Comparison of ENCODE assay signal across 7 mouse cellular contexts in the genomic region with DNA sequence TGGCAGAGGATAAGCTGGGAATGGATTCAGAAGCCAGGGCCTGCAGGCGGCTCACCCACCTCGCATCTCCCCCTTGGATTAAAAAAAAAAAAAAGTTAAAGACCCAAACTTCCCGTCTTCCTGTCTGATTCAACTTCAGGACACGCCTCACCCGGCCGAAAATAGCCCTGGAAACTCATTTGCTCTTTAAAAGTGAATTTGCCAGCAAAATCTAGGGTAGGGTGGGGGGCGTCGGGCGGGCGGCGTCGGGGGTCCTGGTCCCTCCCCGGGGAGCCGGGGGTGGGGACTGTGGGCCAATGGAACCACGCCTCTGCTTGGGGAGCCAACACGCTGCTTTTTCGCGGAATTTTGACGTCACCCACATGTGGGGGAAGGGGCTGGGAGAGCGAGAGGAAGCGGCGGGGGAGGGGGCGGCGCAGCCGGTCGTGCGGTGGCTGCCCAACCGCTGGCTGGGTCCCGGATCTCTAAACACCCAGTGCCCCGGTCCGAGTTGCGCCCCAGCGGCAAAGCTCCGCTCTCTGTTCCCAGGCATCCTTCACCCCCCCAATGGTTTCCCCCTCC. TPM values are rescaled to one million over a fixed set of nuclear protein-coding genes. Genes with fewer than 3 reads are reported as not detected.
DNase-seq lines count a peak whose midpoint lies in the region; ATAC-seq and TF ChIP-seq lines count a peak whose summit lies in the region.

No protein-coding gene starts in this region.

- TF ChIP-seq POLR2A in MEL (IDR thresholded peaks at IDR 0.05; ENCODE audit: control insufficient read depth in 1 of 2, insufficient read depth in 1 of 2, low read depth in 1 of 2, low read length in 2 of 2, poor library complexity in 1 of 2) = no peak
- TF ChIP-seq POLR2A in bone marrow macrophage, adult 2 months (IDR thresholded peaks at IDR 0.05; ENCODE audit: borderline replicate concordance, low read depth, low read length) = no peak
- no peak for TF ChIP-seq POLR2A in small intestine, adult 2 months (IDR thresholded peaks at IDR 0.05; ENCODE audit: low read depth, low read length)

- peak; percentile 71 for DNase-seq in MEL (ENCODE audit: low read depth, low spot score)
- DNase-seq in heart, adult 8-10 months (ENCODE audit: low spot score) = peak; percentile 68
- DNase-seq in kidney, adult 18-20 months = peak; percentile 54
- no peak for DNase-seq in layer of hippocampus, postnatal 14 days (ENCODE audit: low spot score in 2 of 2)

- H3K4me3 ChIP-seq in MEL (ENCODE audit: control insufficient read depth in 1 of 2, insufficient read depth in 1 of 2, low read depth in 2 of 2, low read length in 2 of 2) = peak overlapping the region; percentile 40 to 63; a peak in 3 of 4 replicates
- H3K4me3 ChIP-seq in bone marrow macrophage, adult 2 months (ENCODE audit: insufficient read depth, low read length) = peak overlapping the region; percentile 13; the same call in 1 of the 2 replicates
- H3K4me3 ChIP-seq in lung, embryonic 16.5 days (ENCODE audit: low read length) = peak overlapping the region; percentile 81
- H3K4me3 ChIP-seq in small intestine, adult 2 months (ENCODE audit: low read depth, low read length) = peak overlapping the region; percentile 56

- H3K4me1 ChIP-seq in MEL (ENCODE audit: control insufficient read depth in 1 of 2, insufficient read depth in 2 of 2, low read length in 2 of 2) = peaks cover 0 to 10% of the 10 kb centered on the region in 2 experiments; a peak in 2 of 4 replicates
- H3K4me1 ChIP-seq in bone marrow macrophage, adult 2 months (ENCODE audit: control insufficient read depth, insufficient read depth, low read length) = peaks cover 4% of the 10 kb centered on the region; the same call in 1 of the 2 replicates
- peaks cover 33% of the 10 kb centered on the region for H3K4me1 ChIP-seq in lung, embryonic 16.5 days (replicated peaks; ENCODE audit: control insufficient read depth, insufficient read depth, low read length)
- H3K4me1 ChIP-seq in small intestine, adult 2 months (ENCODE audit: control insufficient read depth, insufficient read depth, insufficient read length, low read length) = peaks cover 26% of the 10 kb centered on the region

- peak overlapping the region; percentile 93 for H3K9ac ChIP-seq in MEL (ENCODE audit: control insufficient read depth, low read depth, low read length, poor library complexity, severe bottlenecking)
- peak overlapping the region; percentile 67 for H3K9ac ChIP-seq in lung, embryonic 16.5 days (ENCODE audit: low read length)

- ATAC-seq in lung, embryonic 16.5 days (ENCODE audit: low read depth) = peak; percentile 47

- H3K79me2 ChIP-seq in MEL (ENCODE audit: control insufficient read depth, insufficient read depth, low read length, poor library complexity) = peaks cover 13% of the 10 kb centered on the region

- peak overlapping the region; percentile 61 for H3K4me2 ChIP-seq in lung, embryonic 16.5 days (ENCODE audit: low read depth, low read length)

- H3K27me3 ChIP-seq in MEL (ENCODE audit: control insufficient read depth in 1 of 2, insufficient read depth in 2 of 2, low read length in 2 of 2) = peaks cover 14 to 25% of the 10 kb centered on the region in 2 experiments
- H3K27me3 ChIP-seq in lung, embryonic 16.5 days (ENCODE audit: control insufficient read depth, insufficient read depth, low read depth, low read length) = peaks cover 9% of the 10 kb centered on the region
- peaks cover 39% of the 10 kb centered on the region for H3K27me3 ChIP-seq in small intestine, adult 2 months (ENCODE audit: control insufficient read depth, insufficient read depth, low read length)

- under 1% methylated on average over 30 of the region's 34 CpGs for WGBS in lung, embryonic 16.5 days
- 2% methylated on average over 34 of the region's 34 CpGs for WGBS in small intestine, adult 2 months

- TF ChIP-seq RAD21 in MEL (IDR thresholded peaks at IDR 0.05; ENCODE audit: low read depth, low read length) = no peak

- no peaks in the 10 kb centered on the region; a peak in 1 of 4 replicates for H3K36me3 ChIP-seq in MEL (ENCODE audit: control insufficient read depth in 1 of 2, insufficient read depth in 2 of 2, low read length in 2 of 2)
- H3K36me3 ChIP-seq in lung, embryonic 16.5 days (ENCODE audit: control insufficient read depth, insufficient read depth, low read length) = no peaks in the 10 kb centered on the region
- H3K36me3 ChIP-seq in small intestine, adult 2 months (ENCODE audit: control insufficient read depth, insufficient read depth, low read length) = no peaks in the 10 kb centered on the region

- no peak for TF ChIP-seq CTCF in MEL (IDR thresholded peaks at IDR 0.05 in 2 of 3, conservative IDR thresholded peaks at IDR 0.05 in 1 of 3; ENCODE audit: control insufficient read depth in 1 of 3, insufficient read depth in 1 of 3, low read depth in 2 of 3, low read length in 3 of 3, poor library complexity in 1 of 3, severe bottlenecking in 1 of 3)
- no peak for TF ChIP-seq CTCF in bone marrow macrophage, adult 2 months (IDR thresholded peaks at IDR 0.05; ENCODE audit: low read depth, low read length)
- no peak for TF ChIP-seq CTCF in small intestine, adult 2 months (IDR thresholded peaks at IDR 0.05; ENCODE audit: extremely low read depth, insufficient read length, insufficient replicate concordance, low read depth, low read length)

- no peak overlapping the region for H3K27ac ChIP-seq in MEL (ENCODE audit: control insufficient read depth, low read depth, low read length)
- no peak overlapping the region for H3K27ac ChIP-seq in bone marrow macrophage, adult 2 months (ENCODE audit: insufficient read depth, low read depth, low read length)
- H3K27ac ChIP-seq in lung, embryonic 16.5 days (ENCODE audit: low read length) = peak overlapping the region; percentile 93
- peak overlapping the region; percentile 12; the same call in 1 of the 2 replicates for H3K27ac ChIP-seq in small intestine, adult 2 months (ENCODE audit: insufficient read depth, low read depth, low read length)

- H3K9me3 ChIP-seq in MEL (replicated peaks; ENCODE audit: insufficient read depth, low read length) = no peaks in the 10 kb centered on the region
- no peaks in the 10 kb centered on the region for H3K9me3 ChIP-seq in lung, embryonic 16.5 days (ENCODE audit: control insufficient read depth, low read length)

- no peak for TF ChIP-seq EP300 in MEL (IDR thresholded peaks at IDR 0.05; ENCODE audit: low read depth in 1 of 2, low read length in 2 of 2)

TF ChIP-seq in MEL, 35 proteins besides CTCF, POLR2A, EP300 and RAD21 (continues in another document):
- TF ChIP-seq ZMIZ1 (IDR thresholded peaks at IDR 0.05; ENCODE audit: low read depth, low read length) (no peak), UBTF (IDR thresholded peaks at IDR 0.05; ENCODE audit: borderline replicate concordance, insufficient read depth, low read depth, low read length) (no peak), ZKSCAN1 (IDR thresholded peaks at IDR 0.05; ENCODE audit: low read depth, low read length) (no peak), SIN3A (IDR thresholded peaks at IDR 0.05; ENCODE audit: low read length) (peak; percentile 97), GATA1 (IDR thresholded peaks at IDR 0.05; ENCODE audit: low read depth, low read length) (no peak), MEF2A (IDR thresholded peaks at IDR 0.05; ENCODE audit: extremely low read depth, insufficient replicate concordance, low read depth, low read length, poor library complexity, severe bottlenecking) (no peak), ZNF384 (IDR thresholded peaks at IDR 0.05; ENCODE audit: low read depth, low read length) (peak; percentile 83), E2F4 (IDR thresholded peaks at IDR 0.05; ENCODE audit: borderline replicate concordance, low read depth, low read length) (no peak), KAT2A (conservative IDR thresholded peaks at IDR 0.05; ENCODE audit: low read depth, low read length) (no peak), HCFC1 (IDR thresholded peaks at IDR 0.05; ENCODE audit: low read depth, low read length) (0 out of 2 replicates have a peak, but pooled peaks have one; percentile 29), ELF1 (IDR thresholded peaks at IDR 0.05; ENCODE audit: low read depth, low read length) (no peak), TAL1 (IDR thresholded peaks at IDR 0.05; ENCODE audit: low read length) (no peak), USF2 (IDR thresholded peaks at IDR 0.05; ENCODE audit: borderline replicate concordance in 1 of 2, insufficient read depth in 1 of 2, low read depth in 1 of 2, low read length in 2 of 2) (no peak), MAFK (IDR thresholded peaks at IDR 0.05; ENCODE audit: borderline replicate concordance, low read depth, low read length) (no peak), SMC3 (IDR thresholded peaks at IDR 0.05; ENCODE audit: low read depth, low read length) (no peak), ETS1 (IDR thresholded peaks at IDR 0.05; ENCODE audit: low read depth, low read length) (peak; percentile 54; the same call in 1 of the 2 replicates), USF1 (IDR thresholded peaks at IDR 0.05; ENCODE audit: low read depth, low read length) (peak; percentile 8; the same call in 1 of the 2 replicates), NRF1 (IDR thresholded peaks at IDR 0.05; ENCODE audit: insufficient read depth, low read depth, low read length, poor library complexity, severe bottlenecking) (no peak), MAX (IDR thresholded peaks at IDR 0.05; ENCODE audit: low read length) (peak; percentile 81), CHD2 (IDR thresholded peaks at IDR 0.05; ENCODE audit: low read length) (peak; percentile 11; the same call in 1 of the 2 replicates)

RNA-seq across cellular contexts. Expression of a gene that starts 2.8 kb away (rescaled TPM):
- total RNA-seq in MEL (2012; rRNA removed) = 62.3 and 67.3 TPM in 2 replicates
- polyA plus RNA-seq in MEL (2012; ENCODE audit: insufficient read depth in 1 of 2, insufficient read length in 2 of 2, low read depth in 1 of 2, low replicate concordance in 2 of 2, missing spikeins in 1 of 2) = 100 to 1,000 TPM; 198 to 407 TPM
- 1.3 and 1.7 TPM in 2 replicates for polyA plus RNA-seq in bone marrow macrophage, adult 2 months (2012; ENCODE audit: insufficient read depth, insufficient read length, missing spikeins)
- 100 to 1,000 TPM; 113 to 158 (median 137) TPM for total RNA-seq in heart, adult 8-10 months (2022)
- 458 and 500 TPM in 2 replicates for polyA plus RNA-seq in lung, embryonic 16.5 days (2015; fragmentation: Nextera tagmentation; extraction: Ambion mirVana)
- polyA plus RNA-seq in small intestine, adult 2 months (2012; rRNA removed) = 17.5 and 42.9 TPM in 2 replicates
- total RNA-seq in layer of hippocampus, postnatal 14 days (2021) = 100 to 1,000 TPM; 174 to 210 TPM

RNA-seq across cellular contexts. Expression of a gene that starts 45.4 kb away (rescaled TPM):
- 3.2 and 3.8 TPM in 2 replicates for total RNA-seq in MEL (2012; rRNA removed)
- 1 to 10 TPM in 1 of 2 experiments, not detected in 1; 5.6 TPM for polyA plus RNA-seq in MEL (2012; ENCODE audit: insufficient read depth in 1 of 2, insufficient read length in 2 of 2, low read depth in 1 of 2, low replicate concordance in 2 of 2, missing spikeins in 1 of 2)
- polyA plus RNA-seq in bone marrow macrophage, adult 2 months (2012; ENCODE audit: insufficient read depth, insufficient read length, missing spikeins) = 3.4 and 5.3 TPM in 2 replicates
- total RNA-seq in heart, adult 8-10 months (2022) = 10 to 100 TPM; 51.8 to 65.8 (median 59.1) TPM
- 2.5 and 2.8 TPM in 2 replicates for polyA plus RNA-seq in lung, embryonic 16.5 days (2015; fragmentation: Nextera tagmentation; extraction: Ambion mirVana)
- 1.3 and 1.7 TPM in 2 replicates for polyA plus RNA-seq in small intestine, adult 2 months (2012; rRNA removed)
- total RNA-seq in layer of hippocampus, postnatal 14 days (2021) = 10 to 100 TPM; 30.6 to 36.6 TPM

Comparison
In these comparisons a context has a peak if more than half of its experiments do, and no peak if none do; other contexts are left out.
1. DNase-seq: peak in MEL (single experiment), heart, adult 8-10 months (single experiment) and kidney, adult 18-20 months (single experiment); none in layer of hippocampus, postnatal 14 days (0 of 2).
2. H3K27ac ChIP-seq: peak in lung, embryonic 16.5 days (single experiment) and small intestine, adult 2 months (single experiment); none in MEL (single experiment) and bone marrow macrophage, adult 2 months (single experiment).
3. H3K4me3 ChIP-seq: peak in every context shown above with its lines; median percentile 81 in lung, embryonic 16.5 days; 56 in small intestine, adult 2 months; 52 in MEL; 13 in bone marrow macrophage, adult 2 months.